Mouse (Mus musculus) stomach, postnatal 0 days (tissue): Measurements from ENCODE around the gene Dcun1d2. TPM values are rescaled to one million over a fixed set of nuclear protein-coding genes. Genes with fewer than 3 reads are reported as not detected.
"Not testable (repeated sequence)": the region's sequence is repeated elsewhere in the genome, so short reads cannot be mapped to it uniquely, and the experiment has no call there.

Experiments
- ATAC-seq: fragments of 200-750 bp; cut with Nextera tagmentation; 2 replicates; pipeline ENCODE4 v1.8.0; 2017; ENCODE audit not compliant: low FRiP score, low TSS enrichment
- DNase-seq: peaks from one replicate; pipeline ENCODE4 v3.0.0-alpha.2; 2016; ENCODE audit warnings: low spot score
- H3K27ac ChIP-seq: fragments of 300-500 bp; sonication (generic); replicated peaks from 2 replicates; pipeline ENCODE4 v1.5.1; 2014; ENCODE audit warnings: mild to moderate bottlenecking, control low read depth
- H3K27me3 ChIP-seq: fragments of 300-500 bp; sonication (generic); 2 replicates; pipeline ENCODE4 v1.6.1; 2014; ENCODE audit warnings: low read length; ENCODE audit not compliant: control insufficient read depth, insufficient read depth
- H3K36me3 ChIP-seq: fragments of 300-500 bp; sonication (generic); 2 replicates; pipeline ENCODE4 v1.6.1; 2014; ENCODE audit warnings: low read length, mixed read lengths; ENCODE audit not compliant: control insufficient read depth, insufficient read depth
- H3K4me1 ChIP-seq: fragments of 300-500 bp; sonication (generic); replicated peaks from 2 replicates; pipeline ENCODE4 v1.6.1; 2014; ENCODE audit warnings: antibody characterized with exemption; ENCODE audit not compliant: control insufficient read depth, insufficient read depth
- H3K4me2 ChIP-seq: fragments of 300-500 bp; sonication (generic); replicated peaks from 2 replicates; pipeline ENCODE4 v1.6.1; 2014; ENCODE audit warnings: low read depth, mild to moderate bottlenecking, control low read depth, moderate library complexity
- H3K4me3 ChIP-seq: fragments of 300-500 bp; sonication (generic); 2 replicates; pipeline ENCODE4 v1.5.1; 2014; ENCODE audit warnings: low read depth, low read length, control low read depth
- H3K9ac ChIP-seq: fragments of 300-500 bp; sonication (generic); 2 replicates; pipeline ENCODE4 v1.6.1; 2014; ENCODE audit warnings: mild to moderate bottlenecking, low read length, control low read depth, mixed read lengths
- H3K9me3 ChIP-seq: fragments of 300-500 bp; sonication (generic); 2 replicates; pipeline ENCODE4 v1.6.1; 2016; ENCODE audit warnings: low read length; ENCODE audit not compliant: control insufficient read depth
- CTCF ChIP-seq: IDR thresholded peaks from 2 replicates; pipeline ENCODE4 v1.5.1; 2016; ENCODE audit warnings: antibody characterized with exemption, low read depth, mild to moderate bottlenecking, moderate library complexity
- EP300 ChIP-seq: optimal IDR thresholded peaks from 2 replicates; pipeline ENCODE3; 2016; ENCODE audit warnings: antibody characterized with exemption
- WGBS: fragments of 180-500 bp; shearing (Covaris S2); extraction: QIAGEN DNeasy Blood & Tissue Kit; methylation state at CpG from one replicate; pipeline ENCODE4 v1.1.7; 2014; 5-methylcytosine and 5-hydroxymethylcytosine counted together
- polyA plus RNA-seq: library from polyadenylated mRNA; unstranded; fragments of >200 nt; fragmentation: Nextera tagmentation; extraction: Ambion mirVana; gene quantifications from 2 replicates; pipeline ENCODE4 v1.2.1, GENCODE M21; 2015

Gene Dcun1d2
- polyA plus RNA-seq: 9.6 and 9.9 TPM in 2 replicates

DNA sequence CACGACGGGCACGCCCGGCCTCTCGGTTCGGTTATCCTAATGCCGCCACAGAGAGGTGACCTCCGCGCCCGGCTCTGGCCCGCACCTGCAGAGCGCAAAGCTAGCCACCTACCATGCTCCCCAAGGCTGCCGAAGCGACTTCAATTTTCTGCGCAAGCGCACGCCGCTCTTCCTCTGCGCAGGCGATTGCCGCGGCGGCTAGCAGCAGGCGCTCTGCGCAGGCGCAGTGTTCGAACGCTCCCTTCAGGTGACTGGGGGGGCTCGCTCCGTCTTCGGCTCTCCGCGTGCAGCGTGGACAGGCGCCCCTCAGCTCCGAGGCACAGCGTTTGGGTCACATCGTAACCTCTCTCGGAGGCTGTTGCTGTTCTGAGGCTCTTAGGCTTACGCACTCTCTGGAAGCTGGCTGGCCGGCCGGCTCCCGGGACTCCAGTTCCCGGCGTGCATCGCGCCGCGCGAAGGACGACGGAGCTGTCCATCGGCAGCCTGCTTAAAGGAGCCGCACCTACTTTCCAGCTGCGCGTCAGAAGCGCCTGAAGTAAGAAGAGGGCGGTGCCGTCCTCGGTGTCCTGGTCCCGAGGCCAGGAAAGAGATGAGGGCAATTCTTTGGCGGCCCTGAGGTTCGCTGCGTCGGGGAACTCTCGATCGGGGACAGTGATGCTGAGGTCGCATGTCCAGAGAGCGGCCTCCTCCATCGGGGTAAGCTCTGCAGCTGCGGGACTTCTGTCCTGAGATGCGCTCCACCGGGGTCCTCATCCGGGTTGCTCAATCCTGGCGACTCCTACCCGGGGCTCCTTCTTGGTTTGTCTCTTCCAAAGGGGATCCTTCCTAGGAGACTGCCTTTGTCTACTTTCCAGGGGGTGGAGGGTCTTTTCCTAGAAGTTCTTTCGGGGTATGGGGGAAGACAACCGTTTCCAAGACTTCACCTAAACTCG, at the start of gene Dcun1d2, which contains the start of gene Tmco3:
Dcun1d2 (minus strand) TSS at position 440 of the 932 bp plus-strand sequence.
Tmco3 (plus strand) TSS at position 499 of the 932 bp plus-strand sequence.
- WGBS: under 1% methylated on average over 79 of the region's 79 CpGs
- no peak for TF ChIP-seq EP300
- no peak for TF ChIP-seq CTCF
- peak within 1 kb of the TSS; percentile 57 for H3K4me3 ChIP-seq
- peaks cover 5% of the 10 kb centered on the region; the same call in 1 of the 2 replicates for H3K4me1 ChIP-seq
- peak within 1 kb of the TSS; percentile 79 for H3K9ac ChIP-seq
- H3K27ac ChIP-seq: peak within 1 kb of the TSS; percentile 93
- DNase-seq (peak; percentile 95), ATAC-seq (peak; percentile 91)
- H3K27me3 ChIP-seq: no peaks in the 10 kb centered on the region
- peaks cover 3% of the 10 kb centered on the region; the same call in 1 of the 2 replicates for H3K36me3 ChIP-seq
- H3K9me3 ChIP-seq: no peaks in the 10 kb centered on the region
- H3K4me2 ChIP-seq: peak within 1 kb of the TSS; percentile 96

DNA sequence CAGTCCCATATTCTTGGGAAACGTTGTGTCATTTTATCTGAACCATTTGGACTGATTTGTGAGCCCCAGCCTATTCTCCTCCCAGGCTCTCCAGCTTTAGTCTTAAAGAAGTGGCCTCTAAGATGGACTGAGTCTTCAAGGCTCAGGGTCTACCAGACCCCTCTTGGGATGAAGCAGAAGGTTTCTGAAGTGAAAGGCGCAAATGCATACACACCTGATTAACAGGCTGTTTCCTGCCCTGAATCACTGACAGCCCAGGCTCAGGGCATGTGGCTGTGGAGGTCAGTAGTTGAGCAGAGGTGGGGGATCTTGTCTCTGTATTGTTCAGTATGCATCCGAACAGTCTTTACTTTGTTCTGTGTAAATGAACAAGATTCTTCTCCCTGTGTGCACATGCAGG, 49.7 kb upstream of the Dcun1d2 start:
- no peak overlapping the region for H3K4me3 ChIP-seq
- DNase-seq: no peak
- no peaks in the 10 kb centered on the region for H3K4me1 ChIP-seq
- no peaks in the 10 kb centered on the region for H3K36me3 ChIP-seq
- no peak for ATAC-seq
- TF ChIP-seq EP300 (no peak), CTCF (no peak)
- H3K9me3 ChIP-seq: no peaks in the 10 kb centered on the region
- H3K9ac ChIP-seq: no peak overlapping the region
- H3K27ac ChIP-seq: no peak overlapping the region
- H3K4me2 ChIP-seq: no peak overlapping the region
- H3K27me3 ChIP-seq: no peaks in the 10 kb centered on the region
- 53% methylated on average over 3 of the region's 3 CpGs for WGBS

DNA sequence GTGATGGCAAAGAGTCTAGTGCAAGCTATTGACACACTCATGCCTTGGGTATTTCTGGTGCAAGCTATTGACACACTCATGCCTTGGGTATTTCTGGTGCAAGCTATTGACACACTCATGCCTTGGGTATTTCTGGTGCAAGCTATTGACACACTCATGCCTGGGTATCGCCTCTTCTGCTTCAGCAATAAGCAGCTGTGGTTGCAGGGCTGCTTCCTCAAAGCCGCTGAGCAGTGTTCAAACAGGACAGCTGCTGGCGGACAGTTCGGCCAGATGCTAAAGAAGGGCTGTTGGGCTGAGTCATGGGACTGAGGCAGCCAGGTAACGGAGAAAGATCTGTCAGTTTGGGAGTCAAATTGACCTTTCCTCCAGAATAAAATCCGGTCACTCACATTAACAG, 49.3 kb upstream of the Dcun1d2 start:
- H3K4me2 ChIP-seq, H3K9me3 ChIP-seq, H3K27ac ChIP-seq, ATAC-seq, H3K4me3 ChIP-seq, H3K27me3 ChIP-seq, DNase-seq, H3K9ac ChIP-seq, H3K4me1 ChIP-seq, H3K36me3 ChIP-seq: not testable (repeated sequence)
- WGBS: 62% methylated on average over 6 of the region's 6 CpGs

DNA sequence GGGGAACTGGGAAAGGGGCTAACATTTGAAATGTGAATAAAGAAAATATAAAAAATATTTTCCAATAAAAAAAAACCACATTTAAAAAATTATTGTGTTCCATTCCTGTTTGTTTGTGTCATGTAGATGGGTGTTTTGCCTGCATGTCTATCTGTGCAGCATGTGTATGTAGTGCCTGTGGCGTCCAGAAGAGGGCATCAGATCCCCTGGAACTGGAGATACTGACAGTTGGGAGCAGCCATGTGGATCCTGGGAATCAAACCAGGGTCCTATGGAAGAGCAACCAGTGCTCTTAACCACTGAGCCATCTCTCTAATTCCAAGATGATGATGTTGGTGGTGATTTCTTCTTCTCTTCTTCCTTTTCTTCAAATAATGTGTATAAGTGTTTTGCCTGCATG, 46.7 kb upstream of the Dcun1d2 start:
- DNase-seq (no peak), ATAC-seq (no peak)
- H3K27me3 ChIP-seq: no peaks in the 10 kb centered on the region
- no peaks in the 10 kb centered on the region for H3K36me3 ChIP-seq
- TF ChIP-seq CTCF (peak; percentile 45), EP300 (no peak)
- no peak overlapping the region for H3K4me3 ChIP-seq
- no peak overlapping the region for H3K27ac ChIP-seq
- 46% methylated on average over 1 of the region's 1 CpGs for WGBS
- H3K9me3 ChIP-seq: no peaks in the 10 kb centered on the region
- no peaks in the 10 kb centered on the region for H3K4me1 ChIP-seq
- no peak overlapping the region for H3K4me2 ChIP-seq
- no peak overlapping the region for H3K9ac ChIP-seq

DNA sequence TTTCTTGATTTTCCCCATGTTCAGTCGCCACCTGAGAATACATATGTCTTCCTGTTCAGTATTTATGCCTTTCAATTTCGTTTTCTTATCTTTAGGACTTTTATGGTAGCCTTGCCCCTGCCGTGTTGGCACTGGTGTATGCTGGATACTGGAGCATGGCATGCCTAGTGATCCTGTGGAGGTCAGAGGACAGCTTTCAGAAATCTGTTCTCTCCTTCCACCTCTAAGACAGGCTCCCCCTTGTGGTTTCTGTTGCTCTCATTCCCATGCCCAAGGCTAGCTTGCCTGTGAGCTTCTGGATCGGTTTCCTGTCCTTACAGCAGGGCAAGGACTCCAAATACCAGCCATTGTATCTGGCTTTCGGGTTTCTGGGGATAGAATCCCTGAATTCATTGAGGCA, 38.7 kb upstream of the Dcun1d2 start:
- H3K4me2 ChIP-seq: no peak overlapping the region
- no peak overlapping the region for H3K9ac ChIP-seq
- H3K9me3 ChIP-seq: no peaks in the 10 kb centered on the region
- no peak for ATAC-seq
- no peaks in the 10 kb centered on the region for H3K36me3 ChIP-seq
- no peak for TF ChIP-seq EP300
- TF ChIP-seq CTCF: peak; percentile 67
- no peaks in the 10 kb centered on the region for H3K27me3 ChIP-seq
- DNase-seq: peak; percentile 44
- no peak overlapping the region for H3K4me3 ChIP-seq
- WGBS: 35% methylated on average over 5 of the region's 5 CpGs
- no peaks in the 10 kb centered on the region for H3K4me1 ChIP-seq
- H3K27ac ChIP-seq: no peak overlapping the region

DNA sequence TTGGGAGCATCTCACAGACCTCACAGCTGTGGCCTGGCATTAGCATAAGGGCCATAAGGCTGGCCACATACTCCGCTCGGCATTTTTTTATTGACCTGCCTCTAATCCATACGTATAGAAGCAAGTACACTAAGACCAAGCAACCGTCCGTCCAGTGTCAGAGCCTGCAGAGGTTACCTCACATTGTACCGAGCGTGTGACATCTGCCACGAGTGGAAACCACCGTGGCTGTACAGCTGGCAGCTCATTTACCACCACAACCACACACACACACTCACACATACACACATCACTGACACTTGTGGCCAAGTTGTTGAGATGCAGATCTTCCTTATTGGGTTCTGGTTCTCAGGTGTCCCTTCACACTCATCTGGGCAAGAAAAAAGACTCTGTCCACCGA, 28.7 kb upstream of the Dcun1d2 start:
- Histone ChIP-seq H3K9ac (no peak overlapping the region), H3K36me3 (peaks cover 8% of the 10 kb centered on the region; the same call in 1 of the 2 replicates), H3K27me3 (no peaks in the 10 kb centered on the region), H3K4me1 (no peaks in the 10 kb centered on the region), H3K4me3 (no peak overlapping the region), H3K4me2 (no peak overlapping the region), H3K27ac (no peak overlapping the region), H3K9me3 (no peaks in the 10 kb centered on the region)
- TF ChIP-seq CTCF: no peak
- TF ChIP-seq EP300: no peak
- WGBS: 87% methylated on average over 10 of the region's 10 CpGs
- DNase-seq: no peak
- ATAC-seq: no peak
